Mouse (Mus musculus) lung, adult 2 months (tissue): Measurements from ENCODE around the gene Gm21970.

Experiments used
- CTCF ChIP-seq: fragments of 200-500 bp; IDR thresholded peaks from 2 replicates; pipeline ENCODE4 v1.5.1; 2011; ENCODE audit warnings: mild to moderate bottlenecking, low read length, control low read depth; ENCODE audit not compliant: insufficient read depth
- POLR2A ChIP-seq: fragments of 200-500 bp; IDR thresholded peaks from 2 replicates; pipeline ENCODE4 v1.6.1; 2011; ENCODE audit warnings: low read depth, mild to moderate bottlenecking, control low read depth, low read length, borderline replicate concordance; ENCODE audit errors: extremely low read depth

GRCm38 (mm10) chr16:91352749-91353148 is 38.8 kb upstream of the Gm21970 start:
- TF ChIP-seq POLR2A (no peak), CTCF (no peak)
